ENCODE assay signal across 15 mouse cellular contexts in genomic region chr16:55747250-55747649, GRCm38 (mm10).
DNase-seq lines count a peak whose midpoint lies in the region; ATAC-seq and TF ChIP-seq lines count a peak whose summit lies in the region.
"Had no signal": no experiment of that assay in that cellular context is flagged by ENCODE, and none has a peak within 500 bp of the region (broad histone marks: within the 10 kb centered on the region; RNA-seq: fewer than 3 reads in every experiment).

No protein-coding gene starts in this region.

- TF ChIP-seq CTCF in lung, adult 2 months (IDR thresholded peaks at IDR 0.05; ENCODE audit: insufficient read depth, low read length) = no peak

- DNase-seq in heart, adult 11 months = peak; percentile 86
- no peak for DNase-seq in heart, postnatal 4 days
- peak; percentile 46 for DNase-seq in CD4-positive helper T cell, adult 2 months (ENCODE audit: low read depth, low spot score)
- peak; percentile 17 for DNase-seq in embryonic facial prominence, embryonic 10.5 days (ENCODE audit: low spot score)
- DNase-seq in lung, adult 2 months = no peak
- DNase-seq in left cerebral cortex, adult 11 months (ENCODE audit: low spot score) = no peak
- DNase-seq in testis, postnatal 14 days (ENCODE audit: low spot score) = no peak
- DNase-seq: adrenal gland, postnatal 36 days; cerebellum, adult 11-12 months; heart, postnatal 14 days; kidney, postnatal 25 days; left cerebral cortex, postnatal 4 days; thymus, postnatal 14 days had no signal

- no peak for TF ChIP-seq POLR2A in lung, adult 2 months (IDR thresholded peaks at IDR 0.05; ENCODE audit: borderline replicate concordance, extremely low read depth, low read depth, low read length)

- H3K4me3 ChIP-seq in embryonic facial prominence, embryonic 10.5 days = no peak overlapping the region
- H3K4me3 ChIP-seq in lung, adult 2 months (replicated peaks; ENCODE audit: extremely low read depth, low read depth, low read length) = no peak overlapping the region
- H3K4me3 ChIP-seq: stomach, embryonic 15.5 days had no signal

- H3K27ac ChIP-seq in embryonic facial prominence, embryonic 10.5 days (replicated peaks) = peak overlapping the region; percentile 26; the same call in 1 of the 2 replicates
- H3K27ac ChIP-seq: stomach, embryonic 15.5 days had no signal

- H3K36me3 ChIP-seq in embryonic facial prominence, embryonic 10.5 days (replicated peaks) = no peaks in the 10 kb centered on the region
- H3K36me3 ChIP-seq: stomach, embryonic 15.5 days had no signal

- H3K27me3 ChIP-seq in embryonic facial prominence, embryonic 10.5 days (replicated peaks; ENCODE audit: low read depth, poor library complexity, severe bottlenecking) = no peaks in the 10 kb centered on the region
- H3K27me3 ChIP-seq: stomach, embryonic 15.5 days had no signal

- WGBS in embryonic facial prominence, embryonic 10.5 days = 37% methylated on average over 2 of the region's 2 CpGs
- WGBS in lung, adult 2 months = 71% methylated on average over 2 of the region's 2 CpGs

- peaks cover 7% of the 10 kb centered on the region for H3K4me1 ChIP-seq in embryonic facial prominence, embryonic 10.5 days
- no peaks in the 10 kb centered on the region for H3K4me1 ChIP-seq in lung, adult 2 months (ENCODE audit: control insufficient read depth, insufficient read depth, low read length)
- H3K4me1 ChIP-seq: stomach, embryonic 15.5 days had no signal

- no peaks in the 10 kb centered on the region for H3K9me3 ChIP-seq in embryonic facial prominence, embryonic 10.5 days
- H3K9me3 ChIP-seq: stomach, embryonic 15.5 days had no signal

- peak; percentile 93 for ATAC-seq in megakaryocyte progenitor cell, adult 5-6 weeks (replicated peaks; ENCODE audit: poor library complexity)

Comparison
In these comparisons a context has a peak if more than half of its experiments do, and no peak if none do; other contexts are left out.
1. DNase-seq: peak in heart, adult 11 months (single experiment), CD4-positive helper T cell, adult 2 months (single experiment) and embryonic facial prominence, embryonic 10.5 days (single experiment); none in heart, postnatal 4 days (single experiment), lung, adult 2 months (single experiment), left cerebral cortex, adult 11 months (single experiment) and testis, postnatal 14 days (single experiment).